Mouse (Mus musculus) ES-E14 (cell line): Measurements from ENCODE around the gene Ankrd36.

ENCODE experiments used
- MAFK ChIP-seq: IDR thresholded peaks from 2 replicates; pipeline ENCODE4 v1.6.1; 2014; ENCODE audit warnings: mild to moderate bottlenecking, low read depth, low read length, inconsistent platforms; ENCODE audit not compliant: insufficient read depth
- ZC3H11A ChIP-seq: IDR thresholded peaks from 2 replicates; pipeline ENCODE4 v1.6.1; 2012; ENCODE audit warnings: low read depth, mild to moderate bottlenecking, inconsistent platforms, low read length, borderline replicate concordance
- ZNF384 ChIP-seq: IDR thresholded peaks from 2 replicates; pipeline ENCODE4 v1.6.1; 2012; ENCODE audit warnings: low read depth, low read length, inconsistent platforms

GRCm38 (mm10) chr11:5715630-5716105 is 146.2 kb downstream of the Ankrd36 start, which contains the start of gene Mrps24:
- TF ChIP-seq ZNF384 (no peak), MAFK (no peak), ZC3H11A (no peak)
